Mouse (Mus musculus) cerebellum, adult 11-12 months (tissue): ENCODE measurements around the gene St14.

Source experiments
- DNase-seq: peaks from one replicate; pipeline ENCODE4 v3.0.0; 2022

St14 gene

GRCm38 (mm10) chr9:31122464-31123030 is 9.1 kb downstream of the St14 start:
- DNase-seq: no peak

DNA sequence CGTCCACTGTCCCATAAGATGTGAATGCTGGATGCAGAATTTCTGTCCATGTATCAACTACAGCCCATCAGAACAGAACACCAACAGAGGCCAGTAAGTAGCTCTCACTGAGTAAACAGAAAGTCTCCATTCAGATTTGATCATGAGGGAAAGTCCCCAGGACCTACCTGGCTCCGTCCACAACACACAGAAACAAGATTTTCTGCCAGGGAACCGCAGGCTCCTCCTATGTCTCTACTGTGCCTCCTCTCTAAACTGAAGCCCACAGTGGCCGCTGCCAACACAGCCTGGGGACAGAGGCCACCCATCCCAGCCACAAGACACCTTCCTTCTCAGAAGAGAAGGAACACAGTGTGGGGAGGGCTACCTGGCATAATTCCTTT is 11.1 kb downstream of the St14 start:
- no peak for DNase-seq

- no peak for DNase-seq
Observed at GRCm38 (mm10) chr9:31119882-31120532, 11.6 kb downstream of the St14 start.

- DNase-seq: no peak
Observed at GRCm38 (mm10) chr9:31119405-31119804, 12.2 kb downstream of the St14 start.

DNA sequence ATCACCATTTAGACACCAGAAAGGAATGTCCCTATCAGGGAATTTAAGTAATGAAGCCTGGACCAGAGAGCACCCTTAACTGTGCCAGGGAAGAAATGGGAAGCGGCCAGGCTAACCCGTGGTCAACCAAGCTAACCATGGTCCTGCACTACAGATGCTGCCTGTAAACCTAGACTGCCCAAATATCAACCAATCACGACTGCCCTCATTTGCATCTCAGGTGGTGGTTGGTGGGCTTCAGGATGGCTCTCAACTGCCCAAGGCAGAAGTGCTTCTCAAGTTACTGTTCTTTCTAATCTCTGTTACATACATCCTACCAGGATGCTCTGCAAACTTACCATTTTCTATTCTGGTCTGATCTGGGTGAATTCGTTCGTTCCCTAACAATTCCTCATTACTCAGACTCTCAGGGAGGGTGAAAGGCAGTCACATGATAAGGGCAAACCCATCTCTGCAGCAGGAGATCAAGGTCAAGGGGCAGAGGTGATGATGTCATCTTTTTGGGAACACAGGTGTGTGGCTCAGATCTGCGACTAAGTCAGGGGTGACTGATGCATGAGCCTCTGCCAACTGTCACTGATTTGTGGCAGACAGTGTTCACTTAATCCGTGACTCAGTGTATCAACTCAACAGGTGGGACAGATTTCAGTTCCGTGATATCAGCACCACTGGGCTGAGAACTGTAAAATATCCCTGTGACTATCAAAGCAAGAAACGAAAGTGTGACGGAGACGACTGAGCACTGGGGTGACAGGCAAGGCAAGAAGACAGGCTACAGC is 12.9 kb downstream of the St14 start:
- no peak for DNase-seq

GRCm38 (mm10) chr9:31117488-31117887 is 14.2 kb downstream of the St14 start:
- no peak for DNase-seq

- no peak for DNase-seq
Observed at GRCm38 (mm10) chr9:31117088-31117487, 14.6 kb downstream of the St14 start.

DNA sequence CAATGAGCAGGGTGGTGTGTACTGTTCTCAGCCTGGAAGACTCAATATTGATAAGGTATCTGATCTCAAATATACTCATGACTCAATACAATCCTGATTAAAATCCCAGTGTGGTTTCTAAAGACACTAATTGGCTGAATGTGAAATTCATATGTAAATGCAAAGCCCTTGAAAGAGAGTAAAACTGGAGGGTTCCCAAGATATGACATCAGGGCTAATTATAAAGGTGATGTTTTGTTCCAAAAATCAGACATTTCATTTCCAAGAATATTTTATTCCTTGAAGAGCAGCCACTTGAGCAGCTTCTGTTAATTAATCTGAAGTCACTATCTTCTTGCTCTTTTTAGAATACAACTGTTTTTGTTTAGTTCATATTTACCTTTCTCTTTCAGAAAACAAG is 16.1 kb downstream of the St14 start:
- DNase-seq: no peak

- DNase-seq: no peak
Observed at GRCm38 (mm10) chr9:31108464-31108863, 23.2 kb downstream of the St14 start.

DNA sequence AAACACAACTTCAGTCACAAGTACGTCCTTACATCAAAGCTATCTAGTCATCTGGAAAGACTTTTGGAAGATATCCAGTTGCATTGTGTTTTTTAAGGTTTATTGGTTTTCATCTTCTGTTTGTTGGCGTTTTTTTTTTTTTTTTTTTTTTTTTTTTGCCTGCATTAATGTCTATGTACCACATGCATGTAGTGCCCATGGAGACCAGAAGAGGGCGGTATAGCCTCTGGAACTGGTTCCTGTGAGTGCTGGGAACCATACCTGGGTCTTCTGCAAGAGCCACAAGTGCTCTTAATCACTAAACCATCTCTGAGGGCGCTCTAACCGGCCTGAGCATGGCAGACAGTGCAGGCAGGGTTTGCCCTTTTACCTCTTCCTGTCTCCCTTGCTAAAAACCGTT is 33.5 kb downstream of the St14 start:
- no peak for DNase-seq

- no peak for DNase-seq
Observed at GRCm38 (mm10) chr9:31097088-31098082, 34.3 kb downstream of the St14 start.

- no peak for DNase-seq
Observed at GRCm38 (mm10) chr9:31092833-31093195, 38.8 kb downstream of the St14 start.

GRCm38 (mm10) chr9:31092111-31092832 is 39.4 kb downstream of the St14 start:
- DNase-seq: no peak

DNA sequence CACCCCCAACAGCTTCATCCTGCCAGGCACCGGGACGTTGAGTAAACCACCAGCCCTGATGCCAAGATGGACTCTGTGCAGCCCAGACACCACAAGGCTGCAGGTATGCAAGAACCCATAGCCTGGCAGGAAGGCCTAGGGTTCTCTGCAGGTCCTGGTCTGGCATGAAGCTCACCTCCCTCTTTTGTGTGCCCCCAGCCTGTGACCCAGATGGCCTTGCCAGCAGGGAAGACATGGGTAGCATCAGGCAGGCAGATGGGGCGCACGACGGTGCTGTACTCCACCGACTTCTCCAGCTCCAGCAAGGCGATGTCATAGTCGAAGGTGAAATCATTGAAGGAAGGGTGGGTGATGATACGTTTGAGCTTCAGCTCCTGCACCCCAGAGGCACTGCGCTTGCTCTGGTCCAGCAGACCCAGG is 40.5 kb downstream of the St14 start:
- DNase-seq: peak; percentile 71

DNA sequence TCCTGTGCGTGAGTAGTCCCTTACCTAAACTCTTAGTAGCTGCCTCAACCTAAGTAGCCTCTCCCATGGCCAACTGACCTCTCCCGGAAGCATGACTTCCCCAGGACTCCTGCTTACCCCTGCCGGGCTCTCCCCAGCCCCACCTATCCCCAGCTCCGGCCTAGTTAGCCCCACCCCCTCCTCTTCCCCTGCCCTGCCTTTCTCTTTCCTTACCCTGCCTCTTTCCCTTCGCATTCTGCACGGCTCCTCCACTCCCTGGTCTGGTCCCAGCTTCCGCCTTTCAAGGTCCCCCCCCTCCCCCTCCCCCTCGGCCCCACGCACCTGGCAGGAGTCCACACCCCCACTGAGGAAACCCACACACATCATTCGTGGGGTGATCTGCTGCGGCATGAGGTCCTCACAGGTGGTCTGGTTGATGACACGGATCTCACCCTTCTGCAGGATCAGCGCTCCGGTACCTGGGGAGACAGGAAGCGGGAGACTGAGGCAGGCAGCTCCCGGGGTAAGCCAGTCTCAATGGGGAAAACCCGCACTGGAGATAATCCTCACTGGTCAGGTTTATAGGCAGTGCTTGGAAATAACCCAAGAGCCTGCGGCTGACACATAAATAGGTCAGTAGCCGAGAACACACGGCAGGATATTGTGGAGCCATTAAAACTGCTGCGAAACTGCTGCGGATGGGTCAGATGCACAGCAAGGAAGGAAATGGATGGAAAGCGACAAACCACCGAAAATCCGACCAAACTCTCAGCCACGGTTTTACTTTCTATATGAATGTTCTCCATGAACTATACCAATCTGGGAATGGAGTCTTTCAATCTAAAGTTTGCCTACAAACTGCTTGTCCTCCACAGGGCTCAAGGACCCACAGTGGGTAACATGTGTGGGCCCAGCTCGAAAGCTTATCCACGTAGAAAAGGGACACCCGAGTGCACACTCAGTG is 41.3 kb downstream of the St14 start:
- peak; percentile 57 for DNase-seq

DNA sequence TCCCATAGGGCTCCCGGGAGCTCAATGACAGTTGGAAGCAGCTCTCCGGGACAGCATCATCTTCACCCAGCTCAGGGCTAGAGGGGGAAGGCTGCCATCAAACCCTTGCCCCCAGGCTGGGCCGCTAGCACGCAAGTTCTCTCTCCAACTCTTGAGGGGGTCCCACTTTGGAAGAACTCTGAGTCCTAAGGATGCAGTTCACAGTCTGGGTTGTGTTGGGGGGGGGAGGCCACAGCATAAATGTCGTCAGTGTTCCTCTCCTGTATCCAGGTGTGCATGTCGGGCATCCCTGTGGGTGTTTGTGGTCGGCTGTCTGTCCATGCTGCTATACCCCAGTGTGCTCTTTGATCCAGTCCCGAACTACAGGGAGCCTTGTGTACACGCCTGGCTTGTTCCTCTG is 42.1 kb downstream of the St14 start:
- no peak for DNase-seq

GRCm38 (mm10) chr9:31088883-31089282 is 42.8 kb downstream of the St14 start:
- DNase-seq: no peak

DNA sequence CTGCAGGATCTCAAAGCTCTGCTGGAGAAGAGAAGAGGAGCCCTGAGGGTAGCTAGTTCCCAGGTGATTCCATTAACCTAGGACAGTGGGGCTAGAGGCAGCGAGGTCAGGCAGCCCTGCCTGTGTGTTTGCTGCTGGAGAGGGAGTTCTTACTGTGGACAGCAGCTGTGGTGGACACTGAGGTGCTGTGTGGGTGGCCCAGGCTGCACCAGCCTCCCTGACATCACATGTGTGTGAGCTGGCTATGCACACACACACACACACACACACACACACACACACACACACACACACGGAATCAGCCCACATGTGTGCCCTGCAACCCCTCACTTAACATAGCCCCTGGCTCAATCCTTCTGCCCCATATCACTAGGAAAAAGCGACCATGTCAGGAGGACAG is 43.5 kb downstream of the St14 start:
- DNase-seq: no peak

DNA sequence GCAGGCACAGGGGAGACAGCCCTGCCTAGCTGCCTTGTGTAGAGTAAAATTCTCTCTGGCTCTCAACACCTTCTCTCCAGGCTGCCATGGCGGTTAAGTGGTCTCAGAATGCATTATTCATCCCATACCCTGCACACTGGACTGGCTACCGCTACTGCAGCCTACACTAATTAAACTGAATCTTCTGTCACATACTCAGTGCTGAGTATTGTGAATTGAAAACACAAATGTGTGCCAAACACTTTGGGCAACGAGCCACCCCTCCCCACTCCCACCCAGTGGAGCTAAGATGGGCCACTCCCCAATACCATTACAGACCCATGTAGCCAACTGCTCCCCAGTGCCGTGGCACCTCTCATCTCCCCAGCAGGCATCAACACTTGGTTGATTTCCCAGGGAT is 44.2 kb downstream of the St14 start:
- no peak for DNase-seq

DNA sequence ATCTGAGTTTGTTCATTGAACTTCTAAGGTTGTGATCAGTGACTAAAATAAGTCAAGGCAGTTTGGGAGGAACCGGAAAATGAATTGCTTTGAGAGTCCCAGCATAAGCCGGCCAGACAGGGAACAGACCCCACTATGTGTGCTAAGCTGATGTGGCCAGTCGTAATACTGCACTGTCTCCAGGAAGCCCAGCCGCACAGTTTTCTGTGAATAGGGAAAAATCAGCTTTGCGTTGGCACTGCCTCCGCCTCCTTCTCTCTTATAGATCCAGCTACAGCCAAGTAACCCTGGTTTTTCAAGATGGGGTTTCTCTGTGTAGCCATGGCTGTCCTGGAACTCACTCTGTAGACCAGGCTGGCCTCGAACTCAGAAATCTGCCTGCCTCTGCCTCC is 44.9 kb downstream of the St14 start:
- DNase-seq: no peak

- DNase-seq: no peak
Observed at GRCm38 (mm10) chr9:31086085-31086753, 45.4 kb downstream of the St14 start.
